Mouse (Mus musculus): Measurements from ENCODE around the gene Adamtsl1. TPM values are rescaled to one million over a fixed set of nuclear protein-coding genes. Genes with fewer than 3 reads are reported as not detected.

Adamtsl1 gene
- polyA plus RNA-seq, 1 experiment from 2014 or later: 12.5 TPM

DNA sequence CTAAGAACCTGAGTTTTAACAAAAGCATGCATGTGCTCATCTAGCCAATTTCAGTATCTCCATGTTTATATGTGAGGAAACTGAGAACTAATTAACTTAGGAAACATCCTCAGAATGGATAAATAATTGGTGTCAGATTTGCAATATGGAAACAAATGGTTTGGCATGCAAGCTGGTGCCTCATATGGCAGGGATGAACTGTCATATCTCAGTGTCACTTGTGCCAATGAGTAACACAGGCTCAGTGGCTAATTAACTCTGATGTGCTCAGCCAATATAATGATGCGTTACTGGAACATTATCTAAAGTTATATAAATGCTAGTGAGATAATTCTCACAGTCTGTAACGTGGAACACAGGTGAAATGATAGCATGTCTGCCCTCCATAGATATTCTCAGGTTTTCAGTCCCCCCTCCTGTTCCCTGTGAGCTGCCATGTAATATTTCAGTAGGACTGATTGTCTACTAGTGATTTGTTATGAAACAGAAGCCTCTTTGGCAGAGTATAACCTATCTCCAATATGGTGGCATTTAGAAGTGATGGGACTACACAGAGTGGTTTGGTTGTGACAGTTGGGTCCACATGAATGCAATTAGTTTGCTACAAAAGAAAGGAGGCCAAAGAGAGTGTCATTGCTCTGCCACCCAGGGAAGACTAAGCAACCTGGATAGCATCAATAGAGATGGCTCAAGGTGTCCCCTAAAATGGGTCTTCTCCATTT, 376.1 kb downstream of the Adamtsl1 start:
- ATAC-seq: no peak
- 67% methylated on average over 2 of the region's 2 CpGs for WGBS
- no peak overlapping the region for H3K9ac ChIP-seq (ENCODE audit: low read depth, low read length)
- no peaks in the 10 kb centered on the region for H3K4me1 ChIP-seq (ENCODE audit: control insufficient read depth, insufficient read depth, low read depth, low read length)
- H3K4me2 ChIP-seq (ENCODE audit: low read length): no peak overlapping the region
- no peaks in the 10 kb centered on the region for H3K9me3 ChIP-seq (ENCODE audit: control insufficient read depth, low read length)
- H3K27ac ChIP-seq (ENCODE audit: low read depth, low read length): no peak overlapping the region
- no peaks in the 10 kb centered on the region for H3K36me3 ChIP-seq (ENCODE audit: control insufficient read depth, insufficient read depth, low read length)
- H3K4me3 ChIP-seq (ENCODE audit: low read length): no peak overlapping the region
- no peaks in the 10 kb centered on the region for H3K27me3 ChIP-seq (replicated peaks; ENCODE audit: control insufficient read depth, insufficient read depth, low read length)

- H3K4me2 ChIP-seq (ENCODE audit: low read length): no peak overlapping the region
- 84% methylated on average over 4 of the region's 4 CpGs for WGBS
- H3K36me3 ChIP-seq (ENCODE audit: control insufficient read depth, insufficient read depth, low read length): no peaks in the 10 kb centered on the region
- no peak overlapping the region for H3K27ac ChIP-seq (ENCODE audit: low read depth, low read length)
- no peak overlapping the region for H3K9ac ChIP-seq (ENCODE audit: low read depth, low read length)
- H3K9me3 ChIP-seq (ENCODE audit: control insufficient read depth, low read length): no peaks in the 10 kb centered on the region
- no peak overlapping the region for H3K4me3 ChIP-seq (ENCODE audit: low read length)
- H3K27me3 ChIP-seq (replicated peaks; ENCODE audit: control insufficient read depth, insufficient read depth, low read length): no peaks in the 10 kb centered on the region
- no peak for ATAC-seq
- no peaks in the 10 kb centered on the region for H3K4me1 ChIP-seq (ENCODE audit: control insufficient read depth, insufficient read depth, low read depth, low read length)
These were observed 387.3 kb downstream of the Adamtsl1 start for GRCm38 (mm10) chr4:85901316-85901715.

- H3K27me3 ChIP-seq (replicated peaks; ENCODE audit: control insufficient read depth, insufficient read depth, low read length): no peaks in the 10 kb centered on the region
- H3K4me1 ChIP-seq (ENCODE audit: control insufficient read depth, insufficient read depth, low read depth, low read length): no peaks in the 10 kb centered on the region
- H3K4me2 ChIP-seq (ENCODE audit: low read length): no peak overlapping the region
- no peak overlapping the region for H3K9ac ChIP-seq (ENCODE audit: low read depth, low read length)
- no peak for ATAC-seq
- 92% methylated on average over 5 of the region's 5 CpGs for WGBS
- no peak overlapping the region for H3K4me3 ChIP-seq (ENCODE audit: low read length)
- H3K36me3 ChIP-seq (ENCODE audit: control insufficient read depth, insufficient read depth, low read length): no peaks in the 10 kb centered on the region
- peaks cover 4% of the 10 kb centered on the region; the same call in 1 of the 2 replicates for H3K9me3 ChIP-seq (ENCODE audit: control insufficient read depth, low read length)
- no peak overlapping the region for H3K27ac ChIP-seq (ENCODE audit: low read depth, low read length)
These were observed 390.2 kb downstream of the Adamtsl1 start for GRCm38 (mm10) chr4:85904217-85904616.

- no peaks in the 10 kb centered on the region for H3K36me3 ChIP-seq (ENCODE audit: control insufficient read depth, insufficient read depth, low read length)
- H3K4me2 ChIP-seq (ENCODE audit: low read length): no peak overlapping the region
- H3K27me3 ChIP-seq (replicated peaks; ENCODE audit: control insufficient read depth, insufficient read depth, low read length): no peaks in the 10 kb centered on the region
- 33% methylated on average over 2 of the region's 2 CpGs for WGBS
- H3K4me3 ChIP-seq (ENCODE audit: low read length): no peak overlapping the region
- ATAC-seq: no peak
- H3K4me1 ChIP-seq (ENCODE audit: control insufficient read depth, insufficient read depth, low read depth, low read length): no peaks in the 10 kb centered on the region
- no peaks in the 10 kb centered on the region for H3K9me3 ChIP-seq (ENCODE audit: control insufficient read depth, low read length)
- H3K9ac ChIP-seq (ENCODE audit: low read depth, low read length): no peak overlapping the region
- peak overlapping the region; percentile 23; the same call in 1 of the 2 replicates for H3K27ac ChIP-seq (ENCODE audit: low read depth, low read length)
These were observed 402.1 kb downstream of the Adamtsl1 start for GRCm38 (mm10) chr4:85916034-85916433.

- Histone ChIP-seq H3K4me3 (ENCODE audit: low read length) (no peak overlapping the region), H3K9ac (ENCODE audit: low read depth, low read length) (no peak overlapping the region), H3K27ac (ENCODE audit: low read depth, low read length) (no peak overlapping the region), H3K9me3 (ENCODE audit: control insufficient read depth, low read length) (no peaks in the 10 kb centered on the region), H3K4me2 (ENCODE audit: low read length) (no peak overlapping the region), H3K27me3 (replicated peaks; ENCODE audit: control insufficient read depth, insufficient read depth, low read length) (no peaks in the 10 kb centered on the region), H3K4me1 (ENCODE audit: control insufficient read depth, insufficient read depth, low read depth, low read length) (no peaks in the 10 kb centered on the region), H3K36me3 (ENCODE audit: control insufficient read depth, insufficient read depth, low read length) (no peaks in the 10 kb centered on the region)
- 82% methylated on average over 4 of the region's 4 CpGs for WGBS
- ATAC-seq: no peak
These were observed 404.4 kb downstream of the Adamtsl1 start for GRCm38 (mm10) chr4:85918366-85918765.

DNA sequence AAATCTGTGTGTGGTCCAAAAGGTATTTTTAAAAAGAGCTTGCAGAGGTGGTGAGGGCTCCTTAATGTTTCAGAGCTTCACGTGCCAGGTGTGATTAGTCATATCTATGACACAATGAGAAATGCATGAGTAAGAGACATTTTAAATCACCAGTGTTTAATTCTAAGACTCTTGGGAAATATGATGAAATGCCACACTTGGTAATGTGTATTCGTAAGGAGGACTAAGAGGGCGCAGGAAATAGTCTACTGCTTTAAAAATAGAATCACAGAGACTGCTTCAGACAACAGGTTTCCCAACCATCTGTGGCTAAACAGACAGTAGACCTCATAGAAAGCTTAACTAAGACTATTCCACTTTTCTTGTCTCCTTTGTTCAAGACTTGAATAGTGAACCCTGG, 406.5 kb downstream of the Adamtsl1 start:
- Histone ChIP-seq H3K4me1 (ENCODE audit: control insufficient read depth, insufficient read depth, low read depth, low read length) (no peaks in the 10 kb centered on the region), H3K36me3 (ENCODE audit: control insufficient read depth, insufficient read depth, low read length) (no peaks in the 10 kb centered on the region), H3K9me3 (ENCODE audit: control insufficient read depth, low read length) (no peaks in the 10 kb centered on the region), H3K4me2 (ENCODE audit: low read length) (no peak overlapping the region), H3K4me3 (ENCODE audit: low read length) (no peak overlapping the region), H3K27ac (ENCODE audit: low read depth, low read length) (no peak overlapping the region), H3K9ac (ENCODE audit: low read depth, low read length) (no peak overlapping the region), H3K27me3 (replicated peaks; ENCODE audit: control insufficient read depth, insufficient read depth, low read length) (no peaks in the 10 kb centered on the region)
- WGBS: 84% methylated on average over 3 of the region's 3 CpGs
- ATAC-seq: no peak

GRCm38 (mm10) chr4:85922741-85923140, 408.8 kb downstream of the Adamtsl1 start:
- no peaks in the 10 kb centered on the region for H3K36me3 ChIP-seq (ENCODE audit: control insufficient read depth, insufficient read depth, low read length)
- no peaks in the 10 kb centered on the region for H3K4me1 ChIP-seq (ENCODE audit: control insufficient read depth, insufficient read depth, low read depth, low read length)
- WGBS: 96% methylated on average over 4 of the region's 4 CpGs
- no peak overlapping the region for H3K9ac ChIP-seq (ENCODE audit: low read depth, low read length)
- no peaks in the 10 kb centered on the region for H3K9me3 ChIP-seq (ENCODE audit: control insufficient read depth, low read length)
- no peak for ATAC-seq
- H3K27ac ChIP-seq (ENCODE audit: low read depth, low read length): no peak overlapping the region
- H3K4me3 ChIP-seq (ENCODE audit: low read length): no peak overlapping the region
- no peaks in the 10 kb centered on the region for H3K27me3 ChIP-seq (replicated peaks; ENCODE audit: control insufficient read depth, insufficient read depth, low read length)
- no peak overlapping the region for H3K4me2 ChIP-seq (ENCODE audit: low read length)

DNA sequence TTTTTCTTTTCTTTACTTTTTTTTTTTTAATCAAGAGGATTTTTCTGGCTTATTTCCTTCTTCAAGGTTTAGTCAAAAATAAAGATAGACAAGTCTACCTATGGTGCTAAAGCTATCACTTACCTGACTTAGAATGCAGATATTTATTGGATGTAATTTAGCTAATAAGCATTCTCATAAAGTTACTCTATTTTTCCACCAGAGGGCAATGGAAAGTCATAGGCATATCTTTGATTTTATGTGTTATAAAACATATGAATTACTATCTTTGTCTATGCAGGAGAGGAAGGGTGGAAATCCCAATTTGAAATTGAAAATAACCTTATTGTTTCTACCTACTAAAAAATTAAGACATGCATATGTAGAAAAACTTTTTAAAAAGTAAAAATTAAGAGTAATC, 418.2 kb downstream of the Adamtsl1 start:
- no peaks in the 10 kb centered on the region for H3K9me3 ChIP-seq (ENCODE audit: control insufficient read depth, low read length)
- H3K9ac ChIP-seq (ENCODE audit: low read depth, low read length): no peak overlapping the region
- no peaks in the 10 kb centered on the region for H3K27me3 ChIP-seq (replicated peaks; ENCODE audit: control insufficient read depth, insufficient read depth, low read length)
- H3K4me1 ChIP-seq (ENCODE audit: control insufficient read depth, insufficient read depth, low read depth, low read length): no peaks in the 10 kb centered on the region
- no peak for ATAC-seq
- no peak overlapping the region for H3K4me2 ChIP-seq (ENCODE audit: low read length)
- no peak overlapping the region for H3K4me3 ChIP-seq (ENCODE audit: low read length)
- no peaks in the 10 kb centered on the region for H3K36me3 ChIP-seq (ENCODE audit: control insufficient read depth, insufficient read depth, low read length)
- no peak overlapping the region for H3K27ac ChIP-seq (ENCODE audit: low read depth, low read length)

- no peak for ATAC-seq
- WGBS: 82% methylated on average over 5 of the region's 5 CpGs
- no peaks in the 10 kb centered on the region for H3K9me3 ChIP-seq (ENCODE audit: control insufficient read depth, low read length)
- H3K9ac ChIP-seq (ENCODE audit: low read depth, low read length): no peak overlapping the region
- H3K27me3 ChIP-seq (replicated peaks; ENCODE audit: control insufficient read depth, insufficient read depth, low read length): no peaks in the 10 kb centered on the region
- H3K4me1 ChIP-seq (ENCODE audit: control insufficient read depth, insufficient read depth, low read depth, low read length): no peaks in the 10 kb centered on the region
- no peak overlapping the region for H3K4me3 ChIP-seq (ENCODE audit: low read length)
- no peaks in the 10 kb centered on the region for H3K36me3 ChIP-seq (ENCODE audit: control insufficient read depth, insufficient read depth, low read length)
- no peak overlapping the region for H3K4me2 ChIP-seq (ENCODE audit: low read length)
- no peak overlapping the region for H3K27ac ChIP-seq (ENCODE audit: low read depth, low read length)
These were observed 425.5 kb downstream of the Adamtsl1 start for GRCm38 (mm10) chr4:85939460-85939859.
